Mouse (Mus musculus): ENCODE results near the gene Katnb1. TPM values are rescaled to one million over a fixed set of nuclear protein-coding genes. Genes with fewer than 3 reads are reported as not detected.

Katnb1 gene
- total RNA-seq, 2 experiments from 2014 or later, result 45.1 to 46.3 TPM

DNA sequence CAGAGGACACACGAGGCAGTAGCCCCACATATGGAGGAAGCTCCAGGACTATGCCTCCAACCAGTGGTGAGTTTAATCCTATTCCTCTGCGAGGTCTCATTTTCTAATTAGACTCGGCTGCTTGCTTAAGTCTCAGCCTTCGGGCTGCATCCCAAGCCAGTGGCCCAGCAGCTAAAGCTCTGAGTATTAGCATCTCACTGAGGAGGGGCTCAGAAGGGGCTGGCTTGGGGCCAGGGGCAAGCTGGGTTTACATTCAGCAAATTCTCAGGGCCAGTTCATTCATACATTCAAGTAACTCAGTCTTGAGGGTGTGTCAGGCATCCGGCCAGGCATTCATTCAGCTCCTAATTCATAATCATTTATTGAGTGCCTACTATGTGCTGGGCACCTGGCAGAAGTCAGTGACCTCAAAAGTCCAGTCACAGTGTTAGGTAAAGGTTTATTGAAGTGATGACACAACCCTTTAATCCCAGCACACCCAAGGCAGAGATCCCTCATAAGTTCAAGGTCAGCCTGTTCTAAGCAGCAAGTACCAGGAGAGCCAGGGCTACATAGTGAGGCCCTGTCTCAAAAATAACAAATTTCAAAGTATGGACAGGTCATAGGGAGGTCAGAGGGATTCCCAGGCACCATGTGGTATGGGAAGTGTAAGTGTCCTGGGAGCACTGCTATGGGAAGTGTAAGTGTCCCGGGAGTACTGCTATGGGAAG lies 57.5 kb downstream of the Katnb1 start:
- no peak for DNase-seq (ENCODE audit: low spot score in 2 of 2)

DNA sequence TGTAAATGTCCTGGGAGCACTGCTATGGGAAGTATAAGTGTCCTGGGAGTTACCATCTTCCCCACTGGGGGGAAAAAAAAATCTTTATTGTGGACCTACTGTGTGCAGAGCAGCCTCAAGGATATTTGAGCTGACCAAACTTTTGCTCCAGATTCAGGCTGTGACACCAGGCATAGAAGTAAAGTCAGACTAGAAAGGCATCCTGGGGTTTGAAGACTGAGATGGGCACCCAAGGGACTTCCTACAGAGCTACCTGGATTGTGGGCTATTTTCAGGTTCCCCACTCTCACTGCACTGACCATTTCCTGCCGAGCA lies 58.0 kb downstream of the Katnb1 start:
- no peak for DNase-seq (ENCODE audit: low spot score in 2 of 2)

- DNase-seq (ENCODE audit: low spot score in 2 of 2), result no peak
Observed at GRCm38 (mm10) chr8:95140555-95140954, 59.6 kb downstream of the Katnb1 start.

DNA sequence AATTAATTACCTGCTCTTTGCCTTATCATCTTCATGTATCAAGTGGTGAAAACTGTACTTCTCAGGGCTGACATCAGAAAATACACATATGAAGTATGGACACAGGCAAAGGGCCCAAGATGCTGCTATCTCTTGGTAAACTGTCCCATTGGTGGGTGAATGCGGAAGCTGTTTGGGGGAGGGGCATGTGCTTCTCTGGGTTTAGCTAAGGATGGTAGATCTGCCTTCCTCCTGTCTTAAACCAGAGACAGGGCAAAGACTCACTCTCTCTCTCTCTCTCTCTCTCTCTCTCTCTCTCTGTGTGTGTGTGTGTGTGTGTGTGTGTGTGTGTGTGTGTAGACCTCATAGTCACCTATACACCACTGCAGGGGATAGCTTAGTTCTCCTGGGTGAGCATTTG lies 60.0 kb downstream of the Katnb1 start:
- no peak for DNase-seq (ENCODE audit: low spot score in 2 of 2)

- DNase-seq (ENCODE audit: low spot score in 2 of 2), result no peak
Observed at GRCm38 (mm10) chr8:95141469-95142074, 60.6 kb downstream of the Katnb1 start.

DNA sequence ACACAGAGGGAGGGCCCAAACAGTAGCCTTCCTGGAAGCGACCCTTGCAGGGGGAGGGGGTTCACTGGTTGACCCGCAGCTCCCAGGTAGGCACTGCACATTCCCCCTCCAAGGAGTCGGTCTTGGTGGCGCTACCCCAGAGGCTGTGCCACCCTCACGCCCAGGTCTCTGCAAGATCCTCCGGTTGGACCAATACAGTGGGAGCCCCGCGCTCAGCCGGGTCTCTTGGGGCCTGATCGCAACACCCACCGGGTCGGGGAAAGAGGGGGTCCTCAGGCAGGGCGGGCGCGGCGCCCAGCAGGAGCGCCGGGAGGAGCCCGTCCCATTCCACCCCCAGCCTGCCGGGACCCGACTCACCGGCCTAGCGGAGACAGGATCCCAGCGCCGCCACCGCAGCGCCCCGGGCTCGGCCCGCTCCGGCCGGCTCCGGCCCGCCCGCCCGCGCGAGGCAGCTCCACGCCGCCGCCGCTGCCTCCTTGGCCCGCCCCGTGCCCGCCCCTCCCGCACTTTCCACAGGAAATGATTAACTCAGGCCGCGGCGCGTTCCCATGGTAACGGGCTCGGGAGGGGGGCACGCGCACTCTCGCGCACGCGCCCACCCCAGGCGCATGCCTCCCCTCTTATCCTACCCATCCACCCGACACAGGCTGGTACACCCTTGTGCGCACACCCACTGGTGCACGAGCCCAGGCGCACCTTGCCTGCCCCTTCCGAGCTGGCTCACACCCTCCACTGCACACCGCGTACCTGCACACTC lies 61.3 kb downstream of the Katnb1 start:
- peak; percentile 85 to 94 for DNase-seq (ENCODE audit: low spot score in 2 of 2)

DNA sequence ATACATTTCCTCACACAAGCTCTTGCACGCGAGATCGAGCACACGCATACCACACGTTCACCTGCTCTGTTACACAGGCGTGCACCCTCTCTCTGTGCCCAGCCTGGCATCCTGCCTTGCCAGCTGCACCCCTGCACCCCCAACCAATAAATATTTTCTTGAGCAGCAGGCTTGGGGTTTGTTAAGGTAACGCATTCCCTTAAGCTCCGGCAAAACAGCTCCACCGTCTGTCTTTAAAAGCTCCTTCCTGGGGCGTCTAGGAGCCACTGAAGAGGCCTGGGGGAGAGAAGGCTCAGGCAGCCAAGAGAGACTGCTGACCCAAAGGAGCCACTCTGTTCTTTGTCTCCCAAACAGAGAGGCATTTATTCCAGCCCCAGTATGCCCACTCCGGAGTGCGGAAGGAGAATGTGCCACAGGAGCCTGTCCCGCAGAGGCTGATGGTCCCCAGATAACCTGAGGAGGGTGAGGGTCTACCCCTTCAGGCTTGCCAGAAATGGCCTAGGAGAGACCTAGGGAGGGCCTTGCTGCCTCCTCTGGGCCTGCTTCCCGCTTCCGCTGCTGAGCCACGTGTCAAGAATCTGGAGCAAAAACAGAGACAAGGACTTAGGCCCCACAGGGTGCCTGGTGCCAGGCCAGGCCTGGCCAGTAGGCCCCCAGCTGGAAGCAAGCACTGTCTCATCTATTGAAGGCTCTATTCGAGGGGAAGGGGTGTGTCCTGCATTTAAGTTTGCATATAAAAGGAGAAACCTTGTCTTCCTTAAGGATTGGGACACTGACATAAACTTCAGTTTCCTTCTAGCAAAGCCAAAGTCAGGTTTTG lies 62.2 kb downstream of the Katnb1 start:
- DNase-seq (ENCODE audit: low spot score in 2 of 2), result peak; percentile 38 to 52

GRCm38 (mm10) chr8:95143805-95144630 lies 63.0 kb downstream of the Katnb1 start:
- peak in 1 of 2 experiments; percentile 35 for DNase-seq (ENCODE audit: low spot score in 2 of 2)

DNA sequence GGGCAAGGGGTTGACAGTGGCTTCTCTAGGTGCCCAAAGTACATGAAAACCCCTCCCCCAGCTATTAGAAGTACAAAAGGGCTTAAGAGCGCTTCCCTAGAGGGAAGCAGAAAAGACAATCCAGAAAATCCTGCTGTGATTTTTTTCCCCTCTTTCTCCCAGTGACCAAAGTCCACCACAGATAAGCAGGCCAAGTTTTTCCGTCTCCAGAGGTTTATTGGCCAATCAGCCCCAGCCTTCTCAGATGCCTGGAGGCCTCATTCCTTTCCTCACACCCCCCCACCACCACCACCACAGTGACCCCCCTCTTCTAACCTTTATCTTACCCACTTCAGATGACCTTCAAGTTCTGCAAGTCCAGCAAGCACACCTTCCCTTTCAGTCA lies 63.6 kb downstream of the Katnb1 start:
- DNase-seq (ENCODE audit: low spot score in 2 of 2), result no peak

- DNase-seq (ENCODE audit: low spot score in 2 of 2), result no peak
Observed at GRCm38 (mm10) chr8:95146044-95146745, 65.2 kb downstream of the Katnb1 start.

DNA sequence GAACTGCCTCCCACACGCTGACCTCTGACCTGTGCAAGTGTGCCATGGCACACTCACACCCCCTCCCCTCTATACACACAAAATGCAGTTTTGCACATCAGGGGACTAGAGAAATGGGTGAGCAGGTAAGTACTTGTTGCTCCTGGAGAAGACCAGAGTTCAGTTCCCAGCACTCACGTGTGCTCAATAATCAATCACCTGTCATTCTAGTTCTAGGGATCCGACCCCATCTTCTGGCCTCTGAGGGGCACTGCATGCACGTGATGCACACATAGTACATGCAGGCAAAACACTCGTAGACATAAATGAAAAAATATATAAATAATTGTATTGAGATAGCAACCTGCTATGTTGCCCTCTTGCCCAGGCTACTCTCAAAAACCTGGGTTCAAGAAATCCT lies 65.9 kb downstream of the Katnb1 start:
- no peak for DNase-seq (ENCODE audit: low spot score in 2 of 2)

GRCm38 (mm10) chr8:95149426-95149825 lies 68.4 kb downstream of the Katnb1 start:
- no peak for DNase-seq (ENCODE audit: low spot score in 2 of 2)

GRCm38 (mm10) chr8:95150608-95151007 lies 69.6 kb downstream of the Katnb1 start:
- DNase-seq (ENCODE audit: low spot score in 2 of 2), result no peak

Other genes with a start within 250 kb of the Katnb1 start
- gene Coq9, start 242.9 kb upstream of the Katnb1 start, total RNA-seq (2021), result 10 to 100 TPM; 75.1 to 91.6 TPM
- gene Ciapin1, start 242.8 kb upstream of the Katnb1 start, total RNA-seq (2021), result 10 to 100 TPM; 69.4 to 77.1 TPM
- gene Polr2c, start 223.7 kb upstream of the Katnb1 start, total RNA-seq (2021), result 10 to 100 TPM; 66.0 to 73.6 TPM
- gene Dok4, start 204.9 kb upstream of the Katnb1 start, total RNA-seq (2021), result 10 to 100 TPM; 21.5 to 23.8 TPM
- gene Ccdc102a, start 163.1 kb upstream of the Katnb1 start, total RNA-seq (2021), result 1 to 10 TPM; 1.3 to 2.1 TPM
- gene Adgrg5, start 157.5 kb upstream of the Katnb1 start, total RNA-seq (2021), result under 1 TPM in 1 of 2 experiments, not detected in 1; 0.10 TPM
- gene Adgrg1, start 106.4 kb upstream of the Katnb1 start, total RNA-seq (2021), result 100 to 1,000 TPM; 100 to 108 TPM
- gene Adgrg3, start 63.5 kb upstream of the Katnb1 start, total RNA-seq (2021), result under 1 TPM in 1 of 2 experiments, not detected in 1; 0.48 TPM
- 1 to 10 TPM; 1.7 to 1.8 TPM for gene Drc7, start 26.1 kb upstream of the Katnb1 start, total RNA-seq (2021)
- 10 to 100 TPM; 57.0 to 57.2 TPM for gene Kifc3, start 121.6 kb downstream of the Katnb1 start, total RNA-seq (2021)
- gene Cngb1, start 225.4 kb downstream of the Katnb1 start, total RNA-seq (2021), result under 1 TPM; 0.76 to 0.79 TPM
- gene Tepp, start 229.4 kb downstream of the Katnb1 start, total RNA-seq (2021), result under 1 TPM in 1 of 2 experiments, not detected in 1; 0.57 TPM